Mouse (Mus musculus) midbrain, embryonic 14.5 days (tissue): ENCODE measurements around the gene Antxr2. TPM values are rescaled to one million over a fixed set of nuclear protein-coding genes. Genes with fewer than 3 reads are reported as not detected.

Experiments
- ATAC-seq: fragments of 200-750 bp; cut with Nextera tagmentation; 2 replicates; pipeline ENCODE4 v1.8.0; 2017; ENCODE audit warnings: moderate number of reproducible peaks, moderate library complexity; ENCODE audit not compliant: low FRiP score, low TSS enrichment
- DNase-seq: peaks from one replicate; pipeline ENCODE4 v3.0.0-alpha.2; 2015
- H3K27ac ChIP-seq: fragments of 300-500 bp; sonication (generic); replicated peaks from 2 replicates; pipeline ENCODE4 v1.5.1; 2014; ENCODE audit warnings: mild to moderate bottlenecking, low read depth, low read length, moderate library complexity
- H3K27me3 ChIP-seq: fragments of 300-500 bp; sonication (generic); 2 replicates; pipeline ENCODE4 v1.6.1; 2014; ENCODE audit warnings: low read length, control low read depth, mixed read lengths; ENCODE audit not compliant: control insufficient read depth, insufficient read depth
- H3K36me3 ChIP-seq: fragments of 300-500 bp; sonication (generic); 2 replicates; pipeline ENCODE4 v1.6.1; 2014; ENCODE audit warnings: low read length, control low read depth; ENCODE audit not compliant: control insufficient read depth, insufficient read depth
- H3K4me1 ChIP-seq: fragments of 300-500 bp; sonication (generic); 2 replicates; pipeline ENCODE4 v1.6.1; 2014; ENCODE audit warnings: mild to moderate bottlenecking, antibody characterized with exemption, low read length, control low read depth; ENCODE audit not compliant: control insufficient read depth, insufficient read depth
- H3K4me2 ChIP-seq: fragments of 300-500 bp; sonication (generic); 2 replicates; pipeline ENCODE4 v1.6.1; 2014; ENCODE audit warnings: mild to moderate bottlenecking, low read length, moderate library complexity
- H3K4me3 ChIP-seq: fragments of 300-500 bp; sonication (generic); replicated peaks from 2 replicates; pipeline ENCODE4 v1.5.1; 2014; ENCODE audit warnings: low read depth, low read length
- H3K9ac ChIP-seq: fragments of 300-500 bp; sonication (generic); replicated peaks from 2 replicates; pipeline ENCODE4 v1.6.1; 2014; ENCODE audit warnings: mild to moderate bottlenecking, low read length, moderate library complexity
- H3K9me3 ChIP-seq: fragments of 300-500 bp; sonication (generic); 2 replicates; pipeline ENCODE4 v1.6.1; 2016; ENCODE audit warnings: low read length, control low read depth, mixed read lengths; ENCODE audit not compliant: control insufficient read depth
- WGBS: fragments of 180-500 bp; shearing (Covaris S2); extraction: QIAGEN DNeasy Blood & Tissue Kit; methylation state at CpG from one replicate; pipeline ENCODE4 v1.1.7; 2014; 5-methylcytosine and 5-hydroxymethylcytosine counted together
- polyA plus RNA-seq: library from polyadenylated mRNA; unstranded; fragments of >200 nt; fragmentation: Nextera tagmentation; extraction: Ambion mirVana; gene quantifications from 2 replicates; pipeline ENCODE4 v1.2.1, GENCODE M21; 2014

Antxr2 gene
- polyA plus RNA-seq, 1 experiment from 2014 or later: 4.4 TPM

- Histone ChIP-seq H3K9ac (no peak overlapping the region), H3K27me3 (no peaks in the 10 kb centered on the region), H3K4me1 (no peaks in the 10 kb centered on the region), H3K4me2 (no peak overlapping the region), H3K36me3 (no peaks in the 10 kb centered on the region), H3K4me3 (no peak overlapping the region), H3K9me3 (no peaks in the 10 kb centered on the region), H3K27ac (no peak overlapping the region)
- no peak for ATAC-seq
- DNase-seq: no peak
- 82% methylated on average over 3 of the region's 3 CpGs for WGBS
Observed at GRCm38 (mm10) chr5:97959010-97959409, 71.8 kb downstream of the Antxr2 start.

GRCm38 (mm10) chr5:97957501-97957900 is 73.3 kb downstream of the Antxr2 start:
- Histone ChIP-seq H3K4me1 (no peaks in the 10 kb centered on the region), H3K36me3 (no peaks in the 10 kb centered on the region), H3K9me3 (no peaks in the 10 kb centered on the region), H3K27ac (no peak overlapping the region), H3K4me2 (no peak overlapping the region), H3K9ac (no peak overlapping the region), H3K4me3 (no peak overlapping the region), H3K27me3 (no peaks in the 10 kb centered on the region)
- 91% methylated on average over 5 of the region's 5 CpGs for WGBS
- ATAC-seq (no peak), DNase-seq (no peak)

- H3K4me1 ChIP-seq: no peaks in the 10 kb centered on the region
- ATAC-seq (no peak), DNase-seq (no peak)
- H3K27me3 ChIP-seq: no peaks in the 10 kb centered on the region
- H3K9me3 ChIP-seq: no peaks in the 10 kb centered on the region
- H3K36me3 ChIP-seq: no peaks in the 10 kb centered on the region
- WGBS: 94% methylated on average over 5 of the region's 5 CpGs
- no peak overlapping the region for H3K9ac ChIP-seq
- no peak overlapping the region for H3K4me2 ChIP-seq
- no peak overlapping the region for H3K27ac ChIP-seq
- H3K4me3 ChIP-seq: no peak overlapping the region
Observed at GRCm38 (mm10) chr5:97954193-97954772, 76.6 kb downstream of the Antxr2 start.

- no peak for DNase-seq
- H3K9ac ChIP-seq: no peak overlapping the region
- no peak overlapping the region for H3K4me2 ChIP-seq
- H3K4me1 ChIP-seq: no peaks in the 10 kb centered on the region
- ATAC-seq: no peak
- H3K36me3 ChIP-seq: no peaks in the 10 kb centered on the region
- no peaks in the 10 kb centered on the region for H3K27me3 ChIP-seq
- no peaks in the 10 kb centered on the region for H3K9me3 ChIP-seq
- no peak overlapping the region for H3K4me3 ChIP-seq
- 78% methylated on average over 11 of the region's 11 CpGs for WGBS
- no peak overlapping the region for H3K27ac ChIP-seq
Observed at GRCm38 (mm10) chr5:97953241-97953920, 77.5 kb downstream of the Antxr2 start.

GRCm38 (mm10) chr5:97947261-97947660 is 83.6 kb downstream of the Antxr2 start:
- 81% methylated on average over 3 of the region's 3 CpGs for WGBS
- ATAC-seq: no peak
- DNase-seq: no peak
- no peaks in the 10 kb centered on the region for H3K4me1 ChIP-seq
- H3K4me2 ChIP-seq: no peak overlapping the region
- H3K9me3 ChIP-seq: no peaks in the 10 kb centered on the region
- no peak overlapping the region for H3K4me3 ChIP-seq
- H3K9ac ChIP-seq: no peak overlapping the region
- H3K27me3 ChIP-seq: no peaks in the 10 kb centered on the region
- no peak overlapping the region for H3K27ac ChIP-seq
- H3K36me3 ChIP-seq: no peaks in the 10 kb centered on the region

- no peak overlapping the region for H3K9ac ChIP-seq
- H3K27me3 ChIP-seq: no peaks in the 10 kb centered on the region
- 95% methylated on average over 4 of the region's 4 CpGs for WGBS
- H3K4me2 ChIP-seq: no peak overlapping the region
- H3K9me3 ChIP-seq: no peaks in the 10 kb centered on the region
- H3K4me3 ChIP-seq: no peak overlapping the region
- no peaks in the 10 kb centered on the region for H3K4me1 ChIP-seq
- no peak for DNase-seq
- ATAC-seq: no peak
- no peak overlapping the region for H3K27ac ChIP-seq
- no peaks in the 10 kb centered on the region for H3K36me3 ChIP-seq
Observed at GRCm38 (mm10) chr5:97946236-97946635, 84.6 kb downstream of the Antxr2 start.

GRCm38 (mm10) chr5:97935140-97936129 is 95.4 kb downstream of the Antxr2 start:
- Histone ChIP-seq H3K36me3 (no peaks in the 10 kb centered on the region), H3K4me1 (no peaks in the 10 kb centered on the region), H3K27ac (0 out of 2 replicates have a peak overlapping the region, but pooled peaks have one; percentile 13), H3K4me2 (peak overlapping the region; percentile 92), H3K4me3 (peak overlapping the region; percentile 57), H3K9ac (peak overlapping the region; percentile 59), H3K27me3 (no peaks in the 10 kb centered on the region), H3K9me3 (no peaks in the 10 kb centered on the region)
- peak; percentile 75 for DNase-seq
- 2% methylated on average over 56 of the region's 56 CpGs for WGBS
- peak; percentile 85 for ATAC-seq

GRCm38 (mm10) chr5:97917654-97918053 is 113.2 kb downstream of the Antxr2 start:
- no peak overlapping the region for H3K9ac ChIP-seq
- no peak overlapping the region for H3K27ac ChIP-seq
- no peak overlapping the region for H3K4me2 ChIP-seq
- H3K4me1 ChIP-seq: 0 out of 2 replicates have a peak, but pooled peaks cover 3% of the 10 kb centered on the region
- ATAC-seq (no peak), DNase-seq (no peak)
- H3K9me3 ChIP-seq: no peaks in the 10 kb centered on the region
- no peak overlapping the region for H3K4me3 ChIP-seq
- no peaks in the 10 kb centered on the region for H3K36me3 ChIP-seq
- WGBS: 79% methylated on average over 11 of the region's 11 CpGs
- H3K27me3 ChIP-seq: no peaks in the 10 kb centered on the region
